Mouse (Mus musculus): ENCODE results near the gene Pcca. TPM values are rescaled to one million over a fixed set of nuclear protein-coding genes. Genes with fewer than 3 reads are reported as not detected.

Gene Pcca
- polyA plus RNA-seq, 1 experiment = 4.8 TPM

DNA sequence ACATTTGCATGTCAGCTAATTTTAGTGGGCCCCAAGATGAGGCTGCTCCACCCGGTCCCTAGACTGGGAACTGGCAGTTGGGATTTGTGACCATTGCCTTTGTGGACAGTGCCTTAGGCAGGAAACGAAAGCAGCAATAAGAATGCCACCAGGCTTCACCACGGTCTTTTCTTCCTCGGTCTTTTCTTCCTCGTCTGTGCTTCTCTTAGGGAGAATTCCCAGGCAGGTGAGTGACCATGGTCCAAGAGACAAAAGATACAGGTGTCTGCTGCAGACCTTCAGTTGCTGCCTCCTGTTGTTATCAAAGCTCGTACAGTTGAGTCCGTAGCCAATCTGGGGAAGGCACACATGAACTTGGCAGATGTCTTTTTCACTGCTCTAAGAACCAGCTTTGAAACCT, 346.2 kb downstream of the Pcca start:
- WGBS = 89% methylated on average over 7 of the region's 7 CpGs
- Histone ChIP-seq H3K36me3 (ENCODE audit: control insufficient read depth, insufficient read depth, low read length) (no peaks in the 10 kb centered on the region), H3K4me1 (ENCODE audit: control insufficient read depth, insufficient read depth, insufficient read length) (no peaks in the 10 kb centered on the region), H3K27ac (ENCODE audit: insufficient read depth, low read length) (no peak overlapping the region), H3K27me3 (ENCODE audit: control insufficient read depth, insufficient read depth, low read length) (no peaks in the 10 kb centered on the region), H3K4me3 (ENCODE audit: extremely low read depth, insufficient read depth, insufficient read length) (no peak overlapping the region)
- TF ChIP-seq POLR2A (IDR thresholded peaks at IDR 0.05; ENCODE audit: low read depth, low read length) (no peak), CTCF (IDR thresholded peaks at IDR 0.05; ENCODE audit: extremely low read depth, insufficient read depth, insufficient read length, insufficient replicate concordance) (no peak)
- no peak for DNase-seq (ENCODE audit: low read depth in 1 of 2, low spot score in 2 of 2)

DNA sequence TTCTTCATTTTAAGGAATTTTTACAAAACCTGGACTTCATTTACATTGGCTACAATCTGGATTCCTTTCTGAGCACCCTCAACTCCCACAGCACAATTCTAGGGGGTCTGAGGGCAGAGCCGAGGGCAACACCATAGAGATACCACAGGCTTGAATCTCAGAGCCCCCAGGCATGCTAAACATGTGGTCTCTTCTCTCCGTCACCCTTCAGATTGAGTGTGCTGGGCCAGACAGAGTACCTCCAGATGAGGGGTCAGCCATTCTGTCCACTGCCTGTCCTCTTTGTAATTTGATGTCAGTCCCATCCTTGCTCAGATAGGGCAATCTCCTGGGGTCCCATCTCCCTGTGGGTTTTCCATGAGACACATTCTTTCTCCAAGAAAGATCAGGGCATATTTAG, 347.6 kb downstream of the Pcca start:
- H3K27ac ChIP-seq (ENCODE audit: insufficient read depth, low read length) = no peak overlapping the region
- H3K4me1 ChIP-seq (ENCODE audit: control insufficient read depth, insufficient read depth, insufficient read length) = no peaks in the 10 kb centered on the region
- 0 out of 2 replicates have a peak, but pooled peaks cover 2% of the 10 kb centered on the region for H3K36me3 ChIP-seq (ENCODE audit: control insufficient read depth, insufficient read depth, low read length)
- TF ChIP-seq CTCF (IDR thresholded peaks at IDR 0.05; ENCODE audit: extremely low read depth, insufficient read depth, insufficient read length, insufficient replicate concordance) (no peak), POLR2A (IDR thresholded peaks at IDR 0.05; ENCODE audit: low read depth, low read length) (no peak)
- no peak for DNase-seq (ENCODE audit: low read depth in 1 of 2, low spot score in 2 of 2)
- WGBS = 88% methylated on average over 2 of the region's 2 CpGs
- H3K4me3 ChIP-seq (ENCODE audit: extremely low read depth, insufficient read depth, insufficient read length) = no peak overlapping the region
- no peaks in the 10 kb centered on the region for H3K27me3 ChIP-seq (ENCODE audit: control insufficient read depth, insufficient read depth, low read length)

DNA sequence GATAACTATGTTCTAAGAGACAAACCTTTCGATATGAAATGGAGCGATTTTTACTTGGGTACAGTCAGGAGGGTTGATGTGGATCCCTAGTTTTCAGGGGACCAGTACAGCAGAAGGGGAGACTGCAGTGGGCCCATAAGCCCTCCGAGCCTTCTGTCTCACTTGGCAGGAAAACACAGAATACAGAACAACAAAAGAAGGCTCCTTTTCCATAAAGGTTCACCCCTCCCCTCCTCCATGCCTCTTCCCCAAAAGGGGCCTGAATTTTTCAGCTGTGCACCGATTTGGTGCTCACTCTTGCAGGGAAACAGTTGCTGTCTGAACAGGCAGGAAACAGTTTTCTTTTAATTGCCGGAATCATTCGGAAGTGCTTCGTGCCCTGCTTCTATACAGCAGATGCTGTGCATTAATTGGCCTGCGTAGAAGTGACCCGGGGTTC, 348.1 kb downstream of the Pcca start:
- no peak for TF ChIP-seq CTCF (IDR thresholded peaks at IDR 0.05; ENCODE audit: extremely low read depth, insufficient read depth, insufficient read length, insufficient replicate concordance)
- no peak for TF ChIP-seq POLR2A (IDR thresholded peaks at IDR 0.05; ENCODE audit: low read depth, low read length)
- H3K4me3 ChIP-seq (ENCODE audit: extremely low read depth, insufficient read depth, insufficient read length) = no peak overlapping the region
- no peaks in the 10 kb centered on the region for H3K4me1 ChIP-seq (ENCODE audit: control insufficient read depth, insufficient read depth, insufficient read length)
- H3K27me3 ChIP-seq (ENCODE audit: control insufficient read depth, insufficient read depth, low read length) = no peaks in the 10 kb centered on the region
- 0 out of 2 replicates have a peak, but pooled peaks cover 2% of the 10 kb centered on the region for H3K36me3 ChIP-seq (ENCODE audit: control insufficient read depth, insufficient read depth, low read length)
- H3K27ac ChIP-seq (ENCODE audit: insufficient read depth, low read length) = no peak overlapping the region
- DNase-seq (ENCODE audit: low read depth in 1 of 2, low spot score in 2 of 2) = no peak
- 88% methylated on average over 9 of the region's 9 CpGs for WGBS

DNA sequence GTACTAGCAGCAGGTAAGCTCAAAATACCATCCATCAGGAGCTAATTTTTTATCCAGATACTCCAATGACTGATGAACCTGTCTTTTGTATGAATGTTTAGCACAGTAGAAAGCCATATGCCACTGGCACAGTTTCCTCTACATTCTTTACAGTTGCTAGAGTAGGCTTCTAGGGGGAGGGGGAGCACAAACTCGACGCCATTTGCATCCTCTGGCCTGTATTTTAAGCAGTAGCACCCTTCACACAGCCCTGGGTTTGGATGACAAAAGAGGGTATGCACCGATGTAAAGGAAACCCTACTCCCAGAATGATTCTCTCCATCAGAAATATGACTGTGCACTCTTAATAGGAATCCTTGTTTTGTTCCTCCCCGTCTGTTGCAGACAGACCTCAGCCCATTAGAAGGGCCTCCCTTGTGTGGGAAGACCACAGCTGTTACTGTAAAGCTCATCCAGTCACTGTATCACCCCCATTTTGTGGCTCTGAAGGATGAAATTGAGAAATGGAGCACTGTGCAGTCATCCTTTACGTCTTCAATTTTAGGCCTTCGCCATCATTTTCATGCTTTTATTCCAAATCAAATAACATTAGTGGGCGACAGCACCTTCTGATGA, 348.8 kb downstream of the Pcca start:
- TF ChIP-seq POLR2A (IDR thresholded peaks at IDR 0.05; ENCODE audit: low read depth, low read length) = no peak
- TF ChIP-seq CTCF (IDR thresholded peaks at IDR 0.05; ENCODE audit: extremely low read depth, insufficient read depth, insufficient read length, insufficient replicate concordance) = no peak
- no peaks in the 10 kb centered on the region for H3K27me3 ChIP-seq (ENCODE audit: control insufficient read depth, insufficient read depth, low read length)
- 90% methylated on average over 7 of the region's 7 CpGs for WGBS
- H3K4me3 ChIP-seq (ENCODE audit: extremely low read depth, insufficient read depth, insufficient read length) = no peak overlapping the region
- DNase-seq (ENCODE audit: low read depth in 1 of 2, low spot score in 2 of 2) = no peak
- H3K36me3 ChIP-seq (ENCODE audit: control insufficient read depth, insufficient read depth, low read length) = 0 out of 2 replicates have a peak, but pooled peaks cover 2% of the 10 kb centered on the region
- no peak overlapping the region for H3K27ac ChIP-seq (ENCODE audit: insufficient read depth, low read length)
- no peaks in the 10 kb centered on the region for H3K4me1 ChIP-seq (ENCODE audit: control insufficient read depth, insufficient read depth, insufficient read length)

DNA sequence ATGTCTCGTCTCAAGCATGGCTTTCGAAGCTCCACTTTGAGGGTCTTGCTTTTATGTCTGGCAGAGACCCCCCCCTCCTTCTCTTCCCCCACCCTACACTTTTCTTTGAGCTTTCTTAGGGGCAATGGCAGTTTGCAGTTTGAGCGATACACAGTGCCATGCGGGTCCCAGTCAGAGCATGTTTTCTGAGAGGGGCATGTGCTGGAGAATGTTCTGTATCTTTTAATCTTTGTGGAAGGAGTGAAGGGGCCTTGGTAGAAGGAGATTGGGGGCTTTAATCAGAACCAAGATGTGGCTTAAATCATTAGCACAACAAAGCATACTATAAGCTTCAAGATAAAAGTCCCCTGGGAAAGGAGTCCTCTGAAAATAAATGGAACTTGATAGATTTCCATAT, 349.3 kb downstream of the Pcca start:
- WGBS = 92% methylated on average over 4 of the region's 4 CpGs
- no peak for TF ChIP-seq POLR2A (IDR thresholded peaks at IDR 0.05; ENCODE audit: low read depth, low read length)
- no peak for TF ChIP-seq CTCF (IDR thresholded peaks at IDR 0.05; ENCODE audit: extremely low read depth, insufficient read depth, insufficient read length, insufficient replicate concordance)

DNA sequence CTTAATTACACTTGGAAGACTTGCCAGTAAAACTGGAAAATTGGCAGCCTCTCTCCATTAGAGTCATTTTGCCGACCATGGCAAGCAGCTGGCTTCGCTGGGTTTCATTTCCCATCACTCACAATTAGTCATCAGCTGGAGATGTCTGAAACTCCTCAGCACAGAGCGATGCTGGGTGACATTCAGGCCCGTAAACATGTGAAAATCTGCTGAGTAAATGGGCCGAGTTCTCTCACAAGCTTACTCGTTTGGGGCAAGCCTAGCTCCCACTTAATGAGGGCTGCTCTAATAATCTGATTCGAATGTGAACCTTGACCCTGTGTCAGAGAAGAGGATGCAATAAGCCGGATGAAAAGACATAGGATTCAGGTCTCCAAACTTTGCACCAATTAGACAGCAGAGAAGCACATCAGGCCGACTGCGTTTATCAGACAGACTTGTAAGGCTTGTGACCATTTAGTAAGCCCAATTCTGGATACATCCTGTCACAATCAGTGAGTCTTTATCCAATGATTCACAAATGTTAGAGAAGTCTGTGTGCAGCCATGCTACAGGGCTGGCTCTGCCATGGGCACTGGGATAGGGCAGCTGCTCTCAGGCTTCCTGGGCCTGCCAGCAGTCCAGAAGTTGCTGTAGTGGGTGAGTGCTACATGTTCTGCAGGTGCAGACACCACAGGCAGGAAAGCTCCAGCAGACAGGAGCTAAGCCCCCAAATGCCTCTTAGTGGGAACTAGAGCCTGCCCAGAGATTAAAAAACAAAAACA, 349.9 kb downstream of the Pcca start:
- DNase-seq (ENCODE audit: low read depth in 1 of 2, low spot score in 2 of 2) = no peak
- WGBS = 78% methylated on average over 10 of the region's 10 CpGs
- Histone ChIP-seq H3K36me3 (ENCODE audit: control insufficient read depth, insufficient read depth, low read length) (0 out of 2 replicates have a peak, but pooled peaks cover 2% of the 10 kb centered on the region), H3K27ac (ENCODE audit: insufficient read depth, low read length) (no peak overlapping the region), H3K27me3 (ENCODE audit: control insufficient read depth, insufficient read depth, low read length) (no peaks in the 10 kb centered on the region), H3K4me3 (ENCODE audit: extremely low read depth, insufficient read depth, insufficient read length) (no peak overlapping the region), H3K4me1 (ENCODE audit: control insufficient read depth, insufficient read depth, insufficient read length) (no peaks in the 10 kb centered on the region)
- TF ChIP-seq POLR2A (IDR thresholded peaks at IDR 0.05; ENCODE audit: low read depth, low read length) = no peak
- no peak for TF ChIP-seq CTCF (IDR thresholded peaks at IDR 0.05; ENCODE audit: extremely low read depth, insufficient read depth, insufficient read length, insufficient replicate concordance)

More for the DNA sequence above, 349.3 kb downstream of the Pcca start:
- no peak overlapping the region for H3K4me3 ChIP-seq (ENCODE audit: extremely low read depth, insufficient read depth, insufficient read length)
- no peak overlapping the region for H3K27ac ChIP-seq (ENCODE audit: insufficient read depth, low read length)
- H3K27me3 ChIP-seq (ENCODE audit: control insufficient read depth, insufficient read depth, low read length) = no peaks in the 10 kb centered on the region
- H3K36me3 ChIP-seq (ENCODE audit: control insufficient read depth, insufficient read depth, low read length) = 0 out of 2 replicates have a peak, but pooled peaks cover 2% of the 10 kb centered on the region
- DNase-seq (ENCODE audit: low read depth in 1 of 2, low spot score in 2 of 2) = no peak
- no peaks in the 10 kb centered on the region for H3K4me1 ChIP-seq (ENCODE audit: control insufficient read depth, insufficient read depth, insufficient read length)

DNA sequence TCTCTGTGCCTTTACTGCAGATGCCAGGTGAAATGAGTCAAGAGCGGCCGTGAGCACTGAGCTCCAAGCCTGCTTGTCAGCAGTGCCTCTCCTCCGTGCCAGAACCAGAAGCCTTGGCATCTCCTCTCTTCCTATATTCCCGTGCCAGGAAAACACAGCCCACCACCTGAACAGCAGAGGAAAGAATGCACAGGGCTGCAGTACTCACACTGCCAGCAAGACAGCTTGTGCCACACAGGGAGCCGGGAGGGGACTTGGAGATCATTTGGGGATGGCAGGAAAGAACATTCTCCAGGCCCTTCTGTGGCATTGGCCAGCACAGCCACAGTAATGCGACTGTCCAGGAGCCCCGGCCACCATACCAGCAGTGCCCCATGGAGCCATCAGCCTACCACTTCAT, 351.8 kb downstream of the Pcca start:
- TF ChIP-seq POLR2A (IDR thresholded peaks at IDR 0.05; ENCODE audit: low read depth, low read length) (no peak), CTCF (IDR thresholded peaks at IDR 0.05; ENCODE audit: extremely low read depth, insufficient read depth, insufficient read length, insufficient replicate concordance) (no peak)
- no peaks in the 10 kb centered on the region for H3K4me1 ChIP-seq (ENCODE audit: control insufficient read depth, insufficient read depth, insufficient read length)
- 95% methylated on average over 7 of the region's 7 CpGs for WGBS
- DNase-seq (ENCODE audit: low read depth in 1 of 2, low spot score in 2 of 2) = no peak
- no peaks in the 10 kb centered on the region for H3K27me3 ChIP-seq (ENCODE audit: control insufficient read depth, insufficient read depth, low read length)
- H3K36me3 ChIP-seq (ENCODE audit: control insufficient read depth, insufficient read depth, low read length) = 0 out of 2 replicates have a peak, but pooled peaks cover 2% of the 10 kb centered on the region
- no peak overlapping the region for H3K27ac ChIP-seq (ENCODE audit: insufficient read depth, low read length)
- H3K4me3 ChIP-seq (ENCODE audit: extremely low read depth, insufficient read depth, insufficient read length) = no peak overlapping the region
